Mouse (Mus musculus) erythroblast, embryonic 14.5 days (primary cell): ENCODE data around the gene Ell2.

ENCODE experiments used
- GATA1 ChIP-seq: IDR thresholded peaks from 2 replicates; pipeline ENCODE4 v1.6.1; 2012; ENCODE audit warnings: low read length, inconsistent platforms, mixed read lengths
- TAL1 ChIP-seq: IDR thresholded peaks from 3 replicates; pipeline ENCODE4 v1.6.1; 2012; ENCODE audit warnings: low read length, inconsistent platforms, mixed read lengths

DNA sequence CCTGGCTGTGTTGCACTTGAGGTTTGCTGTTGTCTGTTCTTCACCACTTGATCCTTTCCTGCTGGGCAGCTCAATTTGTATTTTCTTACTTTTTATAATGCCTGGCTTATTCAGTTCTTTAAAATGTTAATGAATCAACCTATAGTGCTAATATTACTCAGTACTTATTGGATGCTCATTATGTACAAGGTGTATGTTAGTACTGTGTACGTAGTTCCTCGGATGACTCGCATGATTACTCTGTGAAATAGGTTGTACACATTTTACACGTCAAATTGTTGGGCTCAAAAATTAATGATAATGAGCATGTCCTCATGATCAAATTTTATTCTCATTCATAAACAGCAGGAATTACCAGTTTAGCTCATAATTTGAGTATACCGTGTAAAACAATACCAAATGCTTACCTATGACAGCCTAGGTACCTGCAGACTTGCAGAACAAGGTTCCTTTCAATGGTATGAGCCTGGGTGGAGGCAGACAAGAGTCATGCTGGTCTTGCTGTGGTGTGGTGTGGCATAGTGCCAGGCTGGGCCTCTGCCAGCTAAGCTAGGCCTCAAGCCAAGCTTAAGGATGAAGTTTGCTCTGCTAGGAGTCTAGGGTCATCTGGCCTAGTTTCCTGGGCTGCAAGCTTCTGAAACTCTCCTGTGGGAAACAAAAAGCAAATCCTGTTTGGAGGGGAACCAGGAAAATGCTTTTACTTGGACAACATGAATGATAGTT lies 45.8 kb downstream of the Ell2 start:
- no peak for TF ChIP-seq TAL1
- no peak for TF ChIP-seq GATA1
